Mouse (Mus musculus): ENCODE data around the gene Trpv4. TPM values are rescaled to one million over a fixed set of nuclear protein-coding genes. Genes with fewer than 3 reads are reported as not detected.
A peak's percentile ranks its signal among the peaks of the same experiment; 100 is the strongest.

The Trpv4 gene
- total RNA-seq, 2 experiments from 2014 or later, result 1.6 to 1.8 TPM

DNA sequence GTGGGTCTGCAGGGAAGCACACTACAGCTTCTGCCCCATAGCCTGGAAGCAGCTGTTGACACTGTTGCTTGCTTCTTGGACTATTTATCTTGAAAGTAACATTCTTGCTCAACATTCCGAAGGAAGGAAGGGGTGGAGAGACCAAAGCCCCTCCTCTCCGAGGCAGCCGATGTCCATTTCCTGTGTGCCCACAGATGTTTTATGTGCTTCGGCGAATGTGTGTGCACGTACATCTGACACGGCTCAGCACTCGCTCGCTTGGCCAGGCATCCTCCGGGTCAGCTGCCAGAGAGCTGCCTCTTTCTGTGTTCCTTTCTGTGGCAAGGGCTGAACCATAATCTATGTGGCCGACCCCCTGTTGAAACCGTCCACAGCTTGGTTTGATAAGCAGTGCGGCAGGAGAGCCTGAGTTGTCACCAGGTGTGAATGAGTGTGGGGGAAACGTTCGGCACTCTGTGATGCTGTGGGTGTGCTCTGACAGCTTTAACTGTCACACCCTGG is 63.4 kb downstream of the Trpv4 start:
- no peak for DNase-seq
- intact Hi-C loops (cut with DNase I; ENCODE audit: low total_unique reads), result no loop called here

DNA sequence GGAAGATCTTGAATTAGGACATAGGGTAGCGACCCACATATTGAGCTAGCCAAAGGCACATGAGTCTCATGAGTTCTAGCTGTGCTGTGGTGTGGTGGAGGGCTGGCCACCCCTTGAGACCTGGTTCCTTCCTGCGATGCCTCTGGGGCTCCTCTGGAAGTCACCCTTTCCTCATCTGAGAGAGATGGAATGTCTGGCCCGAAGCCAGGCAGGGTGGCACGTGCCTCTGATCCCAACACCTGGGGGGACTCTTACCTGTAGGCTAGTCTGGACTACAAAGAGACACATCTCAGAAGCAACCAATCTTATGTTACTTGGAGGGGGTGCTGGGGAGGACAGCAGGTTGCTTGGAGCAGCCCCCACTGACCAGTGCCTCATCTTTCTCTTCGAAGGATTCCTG is 64.3 kb downstream of the Trpv4 start:
- DNase-seq, result no peak
- intact Hi-C loops (cut with DNase I; ENCODE audit: low total_unique reads), result no loop called here

DNA sequence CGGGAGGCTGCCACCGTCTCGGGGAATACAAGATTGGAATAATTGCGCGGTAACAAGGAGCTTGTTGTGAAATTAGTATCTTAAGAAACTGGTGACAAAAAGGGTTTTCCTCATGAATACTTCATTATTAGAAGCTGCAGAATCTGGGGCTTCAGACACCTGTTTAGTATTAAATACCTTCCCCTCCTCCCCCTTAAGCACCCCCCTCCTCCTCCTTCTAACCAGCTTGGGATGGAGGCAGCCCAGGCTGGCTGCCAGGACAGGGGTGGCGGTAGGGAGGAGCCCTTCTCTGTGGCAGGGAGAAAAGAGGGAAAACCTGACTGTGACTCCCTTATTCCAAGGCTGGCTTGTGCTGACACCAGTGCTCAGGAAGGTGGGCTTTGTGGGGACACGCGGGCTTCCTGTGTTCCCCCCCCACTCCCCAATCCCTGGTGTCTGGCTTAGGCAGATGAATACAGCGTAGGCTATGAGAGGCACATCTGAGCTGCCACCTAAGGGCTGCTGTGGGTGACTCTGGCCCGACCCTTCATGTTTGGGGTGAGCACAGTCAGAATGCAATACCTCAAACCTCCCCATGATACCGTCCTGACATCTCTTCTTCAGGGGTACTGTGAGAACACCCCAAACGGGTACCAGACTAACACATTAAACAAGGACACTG is 64.9 kb downstream of the Trpv4 start:
- no peak for DNase-seq
- intact Hi-C loops (cut with DNase I; ENCODE audit: low total_unique reads), result no loop called here

GRCm38 (mm10) chr5:114592463-114593160 is 65.6 kb downstream of the Trpv4 start:
- no peak for DNase-seq
- intact Hi-C loops (cut with DNase I; ENCODE audit: low total_unique reads), result no loop called here

GRCm38 (mm10) chr5:114591151-114591561 is 67.1 kb downstream of the Trpv4 start:
- intact Hi-C loops (cut with DNase I; ENCODE audit: low total_unique reads), result no loop called here
- DNase-seq, result no peak

- DNase-seq, result no peak
- intact Hi-C loops (cut with DNase I; ENCODE audit: low total_unique reads), result no loop called here
Observed at GRCm38 (mm10) chr5:114590043-114590913, 67.9 kb downstream of the Trpv4 start.

DNA sequence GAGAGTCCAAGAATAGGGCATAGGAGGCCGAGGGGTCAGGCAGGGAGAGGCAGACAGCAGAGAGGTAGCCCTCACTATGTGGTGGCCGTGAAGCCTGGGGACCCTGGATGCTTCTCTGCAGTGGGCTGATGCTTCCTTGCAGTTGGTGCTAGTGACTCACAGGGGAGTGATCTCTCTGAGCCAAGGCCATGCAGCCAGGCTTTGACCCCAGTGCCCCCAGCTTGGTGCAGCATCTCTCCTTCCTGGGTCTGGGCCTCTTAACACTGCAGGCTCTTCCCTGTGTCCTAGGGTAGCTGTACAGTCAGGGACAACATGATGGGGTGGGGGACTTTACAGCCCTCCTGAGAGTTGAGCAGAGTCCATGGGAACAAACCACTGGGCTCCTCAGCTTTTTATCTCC is 68.8 kb downstream of the Trpv4 start:
- DNase-seq, result no peak
- intact Hi-C loops (cut with DNase I; ENCODE audit: low total_unique reads), result no loop called here

DNA sequence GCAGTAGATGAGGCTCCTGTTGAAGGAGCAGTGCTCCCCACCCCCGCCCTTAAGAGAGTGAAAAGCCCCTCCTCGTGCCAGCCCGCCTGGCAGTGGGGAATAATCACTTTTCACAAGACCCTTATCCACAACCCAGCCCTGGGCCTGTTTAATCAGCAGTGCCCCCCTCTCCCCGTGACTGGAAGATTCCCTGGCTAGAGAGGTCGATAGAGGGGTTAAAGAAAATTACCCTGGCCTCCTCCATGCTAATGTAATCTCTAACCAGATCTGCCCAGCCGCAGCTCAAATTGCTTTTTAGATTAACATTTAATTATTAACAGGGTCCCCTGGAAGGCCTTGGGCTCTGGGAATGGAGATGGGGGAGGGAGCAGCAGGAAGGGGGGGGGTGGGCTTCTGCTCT is 69.2 kb downstream of the Trpv4 start:
- DNase-seq, result no peak

DNA sequence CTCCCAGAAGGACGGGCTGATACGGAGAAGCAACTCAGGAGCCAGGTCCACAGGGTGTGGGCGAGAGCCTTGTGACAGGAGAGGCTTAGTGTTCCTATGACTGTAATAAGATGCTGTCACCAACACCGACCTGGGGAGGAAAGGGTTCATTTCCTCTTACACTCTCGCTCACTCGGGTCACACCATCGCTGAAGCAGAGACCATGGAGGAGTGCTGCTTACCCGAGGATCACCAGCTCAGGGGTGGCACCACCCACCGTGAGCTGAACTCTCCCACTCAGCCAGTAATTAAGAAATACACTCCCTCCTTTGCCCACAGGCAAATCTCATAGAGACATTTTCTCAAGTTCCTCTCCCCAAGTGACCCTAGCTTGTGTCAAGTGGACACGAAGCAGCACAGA is 69.8 kb downstream of the Trpv4 start:
- intact Hi-C loops (cut with DNase I; ENCODE audit: low total_unique reads), result no loop called here
- DNase-seq, result no peak

More for the DNA sequence above, 69.2 kb downstream of the Trpv4 start:
- intact Hi-C loops (cut with DNase I; ENCODE audit: low total_unique reads), result no loop called here

- peak; percentile 64 for DNase-seq
- intact Hi-C loops (cut with DNase I; ENCODE audit: low total_unique reads), result no loop called here
Observed at GRCm38 (mm10) chr5:114587908-114588307, 70.3 kb downstream of the Trpv4 start.

- intact Hi-C loops (cut with DNase I; ENCODE audit: low total_unique reads), result no loop called here
- DNase-seq, result no peak
Observed at GRCm38 (mm10) chr5:114585682-114586081, 72.5 kb downstream of the Trpv4 start.

DNA sequence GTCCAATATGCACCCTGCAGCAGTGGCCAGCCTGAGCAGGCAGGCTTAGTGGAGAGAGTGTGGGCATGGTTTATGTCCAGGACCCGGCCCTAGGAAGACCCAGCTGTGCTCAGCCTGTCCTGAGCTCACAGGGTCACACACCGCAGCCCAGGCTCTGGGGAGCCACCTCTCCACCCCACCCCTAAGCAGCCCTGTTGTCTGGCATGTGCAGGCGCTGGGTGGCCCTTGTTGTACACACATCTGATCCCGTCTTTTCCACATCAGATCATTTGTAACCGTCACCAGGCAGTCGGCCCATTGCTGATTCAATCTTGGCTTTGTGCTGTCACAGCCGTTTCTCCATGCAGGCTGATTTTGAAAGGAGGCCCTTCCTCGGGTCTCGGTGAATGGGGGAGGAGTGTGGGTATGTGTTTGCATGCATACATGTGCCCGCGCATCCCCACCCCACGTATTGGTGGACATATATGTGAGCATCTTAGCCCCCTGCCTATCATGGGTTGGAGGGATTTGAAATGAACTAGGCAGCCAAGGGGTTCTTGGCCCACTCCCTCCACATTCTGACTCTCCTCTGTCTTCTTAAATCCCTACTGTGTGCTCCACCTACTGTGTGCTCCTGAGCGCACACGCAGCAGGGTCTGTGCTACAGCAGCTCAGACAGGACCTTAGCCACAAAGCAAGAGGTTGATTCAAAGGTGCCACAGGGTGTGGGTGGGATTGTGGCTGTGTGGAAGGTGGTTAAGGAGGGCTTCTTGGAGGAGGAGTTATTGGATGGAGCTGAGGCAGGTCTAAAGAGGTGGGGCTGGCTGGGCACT is 73.7 kb downstream of the Trpv4 start:
- DNase-seq, result peak; percentile 62
- intact Hi-C loops (cut with DNase I; ENCODE audit: low total_unique reads), result no loop called here

DNA sequence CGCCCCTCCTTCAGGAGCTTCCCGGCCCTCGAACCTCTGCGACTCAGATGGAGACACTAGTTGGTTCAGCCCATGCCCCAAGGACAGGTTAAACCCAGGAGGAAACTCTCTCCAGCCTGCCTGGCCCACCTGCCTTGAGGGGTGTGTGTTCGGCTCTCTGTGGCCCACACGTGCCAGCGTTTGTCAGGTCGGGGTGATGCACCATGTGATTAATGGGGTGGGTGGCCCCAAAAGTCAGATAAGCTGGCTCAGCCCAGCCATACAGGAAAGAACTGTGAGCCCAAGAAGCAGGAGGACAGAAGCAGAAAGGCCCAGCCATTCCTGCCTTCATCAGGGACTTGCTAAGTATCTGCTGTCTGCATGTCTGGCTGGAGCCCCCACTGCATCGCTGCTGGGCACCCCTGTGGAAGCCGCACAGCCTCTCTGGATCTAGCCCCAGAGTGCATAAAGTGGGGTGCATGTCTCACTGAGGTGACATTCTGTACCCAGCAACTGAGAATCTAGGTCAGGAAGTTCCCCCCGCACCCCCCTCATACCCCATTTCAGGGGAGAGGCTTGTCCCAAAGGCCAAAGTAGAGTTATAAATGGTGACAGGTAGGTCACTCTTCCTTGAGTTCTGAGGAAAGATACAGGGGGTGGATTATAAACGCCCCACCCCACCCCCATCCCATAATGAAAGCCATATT is 74.6 kb downstream of the Trpv4 start:
- no peak for DNase-seq
- intact Hi-C loops (cut with DNase I; ENCODE audit: low total_unique reads), result no loop called here

DNA sequence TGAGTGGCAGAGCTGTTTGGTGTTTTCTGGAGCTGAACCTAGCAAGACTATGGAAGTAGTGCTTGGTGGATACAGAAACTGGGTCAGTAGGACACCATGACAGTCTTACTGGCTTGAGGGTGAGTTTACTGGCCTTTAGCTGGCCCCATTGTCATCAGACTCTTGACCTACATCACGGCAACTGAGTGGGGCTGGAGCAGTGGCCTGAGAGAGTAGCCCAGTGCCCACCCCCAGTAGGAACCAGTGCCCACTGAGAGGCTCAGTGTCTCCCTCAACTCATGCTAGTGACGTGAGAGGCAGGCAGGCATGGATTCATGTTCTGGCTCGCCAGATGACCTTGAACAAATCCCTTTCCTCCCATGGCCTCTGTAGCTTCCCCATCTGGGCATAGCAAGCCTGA is 75.2 kb downstream of the Trpv4 start:
- intact Hi-C loops (cut with DNase I; ENCODE audit: low total_unique reads), result no loop called here
- DNase-seq, result no peak

- intact Hi-C loops (cut with DNase I; ENCODE audit: low total_unique reads), result no loop called here
- DNase-seq, result peak; percentile 59
Observed at GRCm38 (mm10) chr5:114581486-114581885, 76.7 kb downstream of the Trpv4 start.

GRCm38 (mm10) chr5:114579714-114580357 is 78.4 kb downstream of the Trpv4 start:
- peak; percentile 50 for DNase-seq
- intact Hi-C loops (cut with DNase I; ENCODE audit: low total_unique reads), result no loop called here

GRCm38 (mm10) chr5:114578361-114578760 is 79.9 kb downstream of the Trpv4 start:
- intact Hi-C loops (cut with DNase I; ENCODE audit: low total_unique reads), result no loop called here
- no peak for DNase-seq

- DNase-seq, result no peak
- intact Hi-C loops (cut with DNase I; ENCODE audit: low total_unique reads), result no loop called here
Observed at GRCm38 (mm10) chr5:114575986-114576605, 82.1 kb downstream of the Trpv4 start.
